Mouse (Mus musculus) kidney, postnatal 4 days (tissue): Measurements from ENCODE around the gene Ptgr2.
"Not testable (repeated sequence)": the region's sequence is repeated elsewhere in the genome, so short reads cannot be mapped to it uniquely, and the experiment has no call there.

Source experiments
- DNase-seq, 2 experiments: peaks; one replicate each; pipeline ENCODE4 v3.0.0; 2021; ENCODE audit warnings: mixed read lengths in 2 of 2

Ptgr2 gene

GRCm38 (mm10) chr12:84284885-84285592 is at the start of gene Ptgr2:
Gene Ptgr2, plus strand, starts transcription at chr12:84285232.
- peak; percentile 92 to 96 for DNase-seq

GRCm38 (mm10) chr12:84235577-84235976 is 49.5 kb upstream of the Ptgr2 start:
- DNase-seq = no peak

- peak in 1 of 2 experiments; percentile 6 for DNase-seq
Measured at GRCm38 (mm10) chr12:84235981-84236752, 48.9 kb upstream of the Ptgr2 start.

GRCm38 (mm10) chr12:84237036-84237435 is 48.0 kb upstream of the Ptgr2 start:
- not testable (repeated sequence) for DNase-seq

- no peak for DNase-seq
Measured at GRCm38 (mm10) chr12:84243076-84243770, 41.8 kb upstream of the Ptgr2 start.

GRCm38 (mm10) chr12:84245683-84246082 is 39.3 kb upstream of the Ptgr2 start:
- no peak for DNase-seq

- peak; percentile 74 to 82 for DNase-seq
Measured at GRCm38 (mm10) chr12:84249217-84249616, 35.8 kb upstream of the Ptgr2 start.

GRCm38 (mm10) chr12:84252811-84253210 is 32.2 kb upstream of the Ptgr2 start:
- DNase-seq = no peak

GRCm38 (mm10) chr12:84254886-84255285 is 30.1 kb upstream of the Ptgr2 start:
- no peak for DNase-seq

GRCm38 (mm10) chr12:84260363-84260762 is 24.7 kb upstream of the Ptgr2 start:
- peak in 1 of 2 experiments; percentile 6 for DNase-seq

- DNase-seq = no peak
Measured at GRCm38 (mm10) chr12:84267264-84267663, 17.8 kb upstream of the Ptgr2 start.

- DNase-seq = no peak
Measured at GRCm38 (mm10) chr12:84273366-84273765, 11.7 kb upstream of the Ptgr2 start.

GRCm38 (mm10) chr12:84275288-84275687 is 9.7 kb upstream of the Ptgr2 start:
- DNase-seq = no peak

GRCm38 (mm10) chr12:84276288-84276687 is 8.7 kb upstream of the Ptgr2 start:
- DNase-seq = no peak

- no peak for DNase-seq
Measured at GRCm38 (mm10) chr12:84276799-84277198, 8.2 kb upstream of the Ptgr2 start.

- no peak for DNase-seq
Measured at GRCm38 (mm10) chr12:84277832-84278231, 7.2 kb upstream of the Ptgr2 start.

GRCm38 (mm10) chr12:84278901-84279300 is 6.1 kb upstream of the Ptgr2 start:
- DNase-seq = peak in 1 of 2 experiments; percentile 9

GRCm38 (mm10) chr12:84284391-84284790 is 641 bp upstream of the Ptgr2 start:
- peak in 1 of 2 experiments; percentile 11 for DNase-seq

- DNase-seq = no peak
Measured at GRCm38 (mm10) chr12:84285593-84285968, 549 bp downstream of the Ptgr2 start.

- peak; percentile 71 to 74 for DNase-seq
Measured at GRCm38 (mm10) chr12:84288461-84288860, 3.4 kb downstream of the Ptgr2 start.

GRCm38 (mm10) chr12:84297851-84298250 is 12.8 kb downstream of the Ptgr2 start:
- DNase-seq = no peak

- DNase-seq = no peak
Measured at GRCm38 (mm10) chr12:84299265-84299664, 14.2 kb downstream of the Ptgr2 start.

- no peak for DNase-seq
Measured at GRCm38 (mm10) chr12:84304101-84304500, 19.1 kb downstream of the Ptgr2 start.
